Comparison of ENCODE assay signal across 22 mouse cellular contexts in the genomic region with DNA sequence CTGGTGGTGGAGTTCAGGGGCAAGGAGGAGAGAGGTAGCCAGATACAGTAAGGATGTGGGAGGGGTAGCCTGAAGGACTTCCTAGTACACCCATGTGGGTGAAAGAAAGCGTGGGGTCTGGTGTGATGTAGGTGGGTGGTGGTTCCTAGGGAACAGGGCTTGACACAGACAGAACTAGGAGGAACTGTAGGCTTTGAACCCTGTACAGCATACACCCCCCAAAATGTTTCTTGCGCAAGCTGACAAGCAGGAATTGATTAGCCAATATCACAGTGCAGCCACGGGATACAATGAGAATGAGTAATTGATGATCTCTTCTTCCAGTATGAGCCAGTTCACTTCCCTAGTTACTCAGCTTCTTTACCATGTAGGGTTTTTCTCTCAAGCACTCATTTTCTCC.
A peak's percentile ranks its signal among the peaks of the same experiment; 100 is the strongest.
DNase-seq lines count a peak whose midpoint lies in the region; ATAC-seq and TF ChIP-seq lines count a peak whose summit lies in the region.
"Had no signal": no experiment of that assay in that cellular context is flagged by ENCODE, and none has a peak within 500 bp of the region (broad histone marks: within the 10 kb centered on the region; RNA-seq: fewer than 3 reads in every experiment).

No protein-coding gene starts in this region.

- no peaks in the 10 kb centered on the region for H3K9me3 ChIP-seq in liver, postnatal 0 days (ENCODE audit: low read length)
- no peaks in the 10 kb centered on the region for H3K9me3 ChIP-seq in midbrain, embryonic 11.5 days (ENCODE audit: control insufficient read depth, low read length)
- no peaks in the 10 kb centered on the region for H3K9me3 ChIP-seq in heart, embryonic 10.5 days
- H3K9me3 ChIP-seq: embryonic facial prominence, embryonic 15.5 days; forebrain, embryonic 12.5 days; limb, embryonic 10.5 days; liver, embryonic 15.5 days; neural tube, embryonic 13.5 days had no signal

- TF ChIP-seq EP300 in liver, postnatal 0 days (IDR thresholded peaks at IDR 0.05; ENCODE audit: low read depth) = no peak

- H3K27me3 ChIP-seq in liver, postnatal 0 days (ENCODE audit: insufficient read depth, low read length) = no peaks in the 10 kb centered on the region
- H3K27me3 ChIP-seq in midbrain, embryonic 11.5 days (ENCODE audit: control insufficient read depth, insufficient read depth, low read length) = no peaks in the 10 kb centered on the region
- no peaks in the 10 kb centered on the region for H3K27me3 ChIP-seq in heart, embryonic 10.5 days (ENCODE audit: insufficient read depth, poor library complexity, severe bottlenecking)
- H3K27me3 ChIP-seq: embryonic facial prominence, embryonic 15.5 days; forebrain, embryonic 12.5 days; liver, embryonic 15.5 days; neural tube, embryonic 13.5 days; Patski had no signal

- no peak overlapping the region for H3K9ac ChIP-seq in liver, postnatal 0 days (replicated peaks)
- no peak overlapping the region for H3K9ac ChIP-seq in midbrain, embryonic 11.5 days (ENCODE audit: low read length)
- H3K9ac ChIP-seq: embryonic facial prominence, embryonic 15.5 days; forebrain, embryonic 12.5 days; liver, embryonic 15.5 days; neural tube, embryonic 13.5 days had no signal

- peak; percentile 56 for ATAC-seq in common myeloid progenitor, adult 5-6 weeks (replicated peaks; ENCODE audit: low read depth, poor library complexity, severe bottlenecking)
- peak; percentile 77 for ATAC-seq in liver, postnatal 0 days
- ATAC-seq in midbrain, embryonic 11.5 days (ENCODE audit: low FRiP score) = no peak
- ATAC-seq: hindbrain, embryonic 16.5 days; intestine, embryonic 16.5 days; Patski had no signal

- no peak overlapping the region for H3K4me3 ChIP-seq in liver, postnatal 0 days (ENCODE audit: low read depth, low read length)
- no peak overlapping the region for H3K4me3 ChIP-seq in midbrain, embryonic 11.5 days (ENCODE audit: low read depth, low read length)
- no peak overlapping the region for H3K4me3 ChIP-seq in heart, embryonic 10.5 days
- H3K4me3 ChIP-seq: embryonic facial prominence, embryonic 15.5 days; forebrain, embryonic 12.5 days; layer of hippocampus, adult 2 months; limb, embryonic 10.5 days; liver, embryonic 15.5 days; neural tube, embryonic 13.5 days had no signal

- TF ChIP-seq CTCF in liver, postnatal 0 days (IDR thresholded peaks at IDR 0.05; ENCODE audit: low read depth) = no peak

- H3K4me2 ChIP-seq in liver, postnatal 0 days (ENCODE audit: low read depth, low read length) = no peak overlapping the region
- H3K4me2 ChIP-seq in midbrain, embryonic 11.5 days = no peak overlapping the region
- H3K4me2 ChIP-seq: embryonic facial prominence, embryonic 15.5 days; forebrain, embryonic 12.5 days; liver, embryonic 15.5 days; neural tube, embryonic 13.5 days had no signal

- WGBS in liver, postnatal 0 days (ENCODE audit: insufficient replicate concordance) = 52% methylated on average over 3 of the region's 3 CpGs
- 96% methylated on average over 3 of the region's 3 CpGs for WGBS in midbrain, embryonic 11.5 days
- WGBS in heart, embryonic 10.5 days = 89% methylated on average over 3 of the region's 3 CpGs

- DNase-seq in lung, adult 18-20 months = peak; percentile 51 to 58
- no peak for DNase-seq in lung, postnatal 10 days
- peak; percentile 39 for DNase-seq in liver, postnatal 0 days
- peak; percentile 28 to 37 for DNase-seq in monocyte, adult 2 months (ENCODE audit: low read depth in 1 of 2, low spot score in 2 of 2)
- DNase-seq in midbrain, embryonic 11.5 days (ENCODE audit: low spot score, missing footprints) = no peak
- DNase-seq in heart, embryonic 10.5 days (ENCODE audit: low spot score) = no peak
- DNase-seq in kidney, postnatal 14 days = no peak
- DNase-seq: adrenal gland, postnatal 14 days; cerebellum, adult 11 months; cerebellum, postnatal 25 days; gastrocnemius, postnatal 10 days had no signal

- no peaks in the 10 kb centered on the region for H3K36me3 ChIP-seq in liver, postnatal 0 days (replicated peaks; ENCODE audit: insufficient read depth, low read length)
- H3K36me3 ChIP-seq in midbrain, embryonic 11.5 days (ENCODE audit: control insufficient read depth, insufficient read depth, low read length) = no peaks in the 10 kb centered on the region; the same call in 1 of the 2 replicates
- 0 out of 2 replicates have a peak, but pooled peaks cover 3% of the 10 kb centered on the region for H3K36me3 ChIP-seq in heart, embryonic 10.5 days
- H3K36me3 ChIP-seq: forebrain, embryonic 12.5 days; liver, embryonic 15.5 days; neural tube, embryonic 13.5 days had no signal

- 0 out of 2 replicates have a peak overlapping the region, but pooled peaks have one; percentile 19 for H3K27ac ChIP-seq in liver, postnatal 0 days (ENCODE audit: low read depth)
- H3K27ac ChIP-seq in midbrain, embryonic 11.5 days (ENCODE audit: low read depth, low read length) = no peak overlapping the region
- no peak overlapping the region for H3K27ac ChIP-seq in heart, embryonic 10.5 days
- H3K27ac ChIP-seq: embryonic facial prominence, embryonic 15.5 days; forebrain, embryonic 12.5 days; kidney, postnatal 0 days; layer of hippocampus, adult 2 months; limb, embryonic 10.5 days; liver, embryonic 15.5 days; neural tube, embryonic 13.5 days had no signal

- peaks cover 10% of the 10 kb centered on the region for H3K4me1 ChIP-seq in liver, postnatal 0 days (ENCODE audit: insufficient read depth)
- H3K4me1 ChIP-seq in midbrain, embryonic 11.5 days (ENCODE audit: control insufficient read depth, insufficient read depth, low read length) = no peaks in the 10 kb centered on the region
- H3K4me1 ChIP-seq in heart, embryonic 10.5 days = peaks cover 51% of the 10 kb centered on the region
- H3K4me1 ChIP-seq: embryonic facial prominence, embryonic 15.5 days; forebrain, embryonic 12.5 days; limb, embryonic 10.5 days; neural tube, embryonic 13.5 days had no signal

Comparison
In these comparisons a context has a peak if more than half of its experiments do, and no peak if none do; other contexts are left out.
1. DNase-seq: peak in lung, adult 18-20 months (2 of 2), liver, postnatal 0 days (single experiment) and monocyte, adult 2 months (2 of 2); none in lung, postnatal 10 days (single experiment), midbrain, embryonic 11.5 days (single experiment), heart, embryonic 10.5 days (single experiment) and kidney, postnatal 14 days (single experiment).